Mouse (Mus musculus): Measurements from ENCODE around the gene Txnrd2.
A peak's percentile ranks its signal among the peaks of the same experiment; 100 is the strongest.

Gene Txnrd2

DNA sequence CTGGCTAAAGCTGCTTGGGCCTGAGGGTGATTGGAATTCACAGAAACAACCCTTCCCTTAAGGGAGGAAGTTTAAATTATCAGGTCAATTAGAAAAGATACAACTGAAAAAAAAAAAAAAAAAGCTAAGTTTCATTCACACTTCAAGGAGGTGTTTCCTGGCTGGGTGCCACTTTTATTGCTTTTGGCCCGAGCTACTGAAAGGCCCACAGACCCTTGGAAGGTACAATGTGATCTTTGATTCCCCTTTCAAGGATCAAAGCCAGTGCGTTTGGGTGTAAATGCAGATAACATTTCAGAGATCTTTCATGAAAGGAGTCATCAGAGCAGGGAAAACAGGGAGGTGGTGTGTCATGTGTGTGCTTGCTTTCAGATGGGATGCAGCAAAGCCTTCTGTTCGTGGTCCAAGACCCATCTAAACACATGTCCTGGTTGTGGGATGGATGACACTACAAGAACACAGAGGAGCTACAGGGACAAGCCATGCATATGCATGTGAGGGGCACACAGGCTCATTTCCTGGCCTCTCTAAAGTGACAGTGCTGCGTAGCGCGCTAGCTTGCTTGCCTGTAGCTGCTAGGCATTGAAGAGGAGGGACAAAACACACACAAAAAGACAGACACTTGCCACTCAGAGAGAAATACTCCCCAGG is 71.8 kb downstream of the Txnrd2 start:
- no peak for DNase-seq

DNA sequence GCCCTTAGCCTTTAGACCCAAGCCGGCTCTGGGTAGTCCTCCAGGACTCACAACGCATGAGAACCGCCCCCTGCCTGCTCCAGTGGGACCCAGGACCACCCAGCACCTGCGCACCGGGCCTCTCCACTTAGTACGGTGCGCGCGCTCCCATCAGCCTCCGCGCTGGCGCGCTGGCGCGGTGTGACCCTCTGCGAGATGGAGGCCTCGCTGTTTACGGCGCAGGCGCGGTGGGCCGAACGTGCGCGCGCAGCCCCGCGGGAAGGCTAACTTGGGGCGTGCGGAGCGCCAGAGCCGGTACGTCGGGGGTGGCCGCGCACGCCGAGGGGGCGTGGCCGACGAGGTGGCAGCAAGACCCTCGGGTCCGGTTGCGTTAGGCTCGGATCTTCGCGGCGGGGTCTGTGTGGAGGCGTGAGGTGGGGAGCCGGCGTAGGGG is 72.4 kb downstream of the Txnrd2 start, which contains the start of the genes Gnb1l and Rtl10:
Gene Gnb1l (plus strand): TSS at position 156 of the 433 bp plus-strand sequence.
Gene Rtl10 (plus strand): TSS at position 344 of the 433 bp plus-strand sequence.
- peak; percentile 98 for DNase-seq

DNA sequence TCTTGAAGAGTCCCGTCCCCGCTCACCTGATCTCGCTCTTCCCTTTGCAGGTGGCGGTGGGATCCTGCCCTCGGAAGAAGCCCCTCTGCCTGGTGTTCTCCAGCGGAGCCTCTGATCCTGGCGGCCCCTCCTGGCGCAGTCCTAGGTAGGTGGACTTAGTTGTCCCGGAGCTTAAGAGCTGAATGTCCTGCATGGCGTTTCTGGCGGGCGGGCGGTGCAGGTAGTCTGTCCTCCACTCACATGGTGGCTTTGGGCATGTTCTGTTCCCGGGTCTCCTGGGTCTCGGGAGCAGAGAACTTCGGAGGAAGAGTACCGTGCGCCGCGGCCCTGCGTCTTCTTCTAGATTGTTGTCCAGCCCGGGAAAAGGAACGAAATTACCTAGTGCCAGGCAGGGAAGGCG is 72.8 kb downstream of the Txnrd2 start:
- DNase-seq: no peak

DNA sequence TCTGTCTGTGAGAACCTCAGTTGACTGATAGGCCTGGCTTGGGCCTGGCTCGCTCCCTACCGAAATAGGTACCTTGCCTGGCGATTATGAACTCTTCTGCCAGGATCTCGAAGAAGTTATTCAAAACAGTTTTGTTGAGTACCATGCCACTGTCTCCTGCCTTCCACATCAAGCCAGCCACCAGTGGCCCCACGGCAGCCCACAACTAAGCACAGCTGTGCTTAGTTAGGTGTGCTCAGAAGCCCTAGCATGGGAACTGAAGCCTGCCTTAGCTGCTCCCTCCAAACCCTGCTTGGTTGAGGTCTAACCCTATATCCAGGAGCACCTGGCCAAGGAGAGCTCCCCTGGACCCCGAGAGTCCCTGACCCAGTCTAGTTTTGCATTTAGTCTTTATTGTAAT is 75.3 kb downstream of the Txnrd2 start:
- DNase-seq: no peak

DNA sequence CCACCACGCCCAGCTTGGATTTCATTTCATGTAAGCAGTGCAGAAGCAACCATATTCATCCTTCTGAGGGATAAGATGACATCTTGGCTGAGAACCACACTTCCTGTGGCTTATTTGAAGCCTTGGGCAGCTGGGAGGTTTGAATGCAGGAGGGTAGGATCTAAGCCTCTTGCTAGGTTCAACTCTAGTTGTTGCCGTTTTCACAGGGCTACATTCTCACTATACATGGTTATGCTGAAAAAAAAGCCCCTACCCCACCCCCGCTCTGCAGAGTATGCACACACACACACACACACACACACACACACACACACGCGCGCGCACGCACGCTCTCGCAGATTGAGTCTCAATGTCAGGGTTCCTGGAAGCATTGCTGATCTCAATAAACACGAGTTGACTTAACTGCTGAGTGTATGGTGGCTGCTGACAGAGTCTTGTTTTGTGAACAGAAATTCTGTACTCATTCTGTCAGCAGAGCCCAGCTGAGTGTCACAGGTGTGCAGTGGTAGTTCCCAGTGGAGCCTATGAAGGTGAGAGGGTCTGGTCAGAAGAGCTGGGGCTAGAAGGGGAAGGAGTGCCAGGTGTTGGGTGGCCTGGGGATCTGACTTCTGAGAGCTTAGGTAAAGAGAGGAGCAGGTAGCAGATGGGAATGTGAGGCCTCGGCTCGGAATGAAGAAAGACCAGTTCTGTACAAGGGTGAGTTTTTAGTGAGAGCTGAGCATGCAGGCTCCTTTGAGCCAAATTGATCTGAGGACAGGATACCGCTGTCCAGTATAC is 77.6 kb downstream of the Txnrd2 start:
- DNase-seq: no peak

DNA sequence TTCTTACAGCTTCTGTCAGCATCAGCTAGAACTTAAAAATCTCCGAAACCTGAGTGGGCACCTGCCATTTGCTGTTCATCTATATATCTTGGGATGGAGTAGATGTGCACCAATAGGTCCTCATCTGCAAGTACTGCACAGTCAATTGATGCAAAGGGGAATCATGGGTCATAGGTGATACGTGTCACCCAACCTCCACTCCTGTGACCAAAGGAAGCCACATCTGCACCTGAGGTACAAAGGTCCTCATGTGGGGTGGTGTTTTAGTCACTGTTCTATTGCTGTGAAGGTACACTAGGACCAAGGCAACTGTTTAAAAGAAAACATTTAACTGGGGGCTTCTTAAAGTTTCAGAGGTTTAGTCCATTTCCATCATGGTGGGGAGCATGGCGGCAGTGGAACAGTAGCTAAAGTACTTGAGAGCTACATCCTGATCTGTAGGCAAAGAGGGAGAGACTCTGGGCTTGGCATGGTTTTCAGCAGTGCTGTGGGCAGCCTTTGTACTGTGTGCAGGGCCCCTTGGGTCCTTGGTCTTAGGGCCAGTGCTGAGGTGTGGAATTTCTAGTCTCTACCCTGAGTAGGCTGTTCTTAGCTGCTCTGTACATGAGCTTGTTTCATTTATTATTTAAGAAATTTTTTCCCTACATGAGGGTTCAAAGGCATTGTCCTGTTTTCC is 80.5 kb downstream of the Txnrd2 start:
- no peak for DNase-seq

DNA sequence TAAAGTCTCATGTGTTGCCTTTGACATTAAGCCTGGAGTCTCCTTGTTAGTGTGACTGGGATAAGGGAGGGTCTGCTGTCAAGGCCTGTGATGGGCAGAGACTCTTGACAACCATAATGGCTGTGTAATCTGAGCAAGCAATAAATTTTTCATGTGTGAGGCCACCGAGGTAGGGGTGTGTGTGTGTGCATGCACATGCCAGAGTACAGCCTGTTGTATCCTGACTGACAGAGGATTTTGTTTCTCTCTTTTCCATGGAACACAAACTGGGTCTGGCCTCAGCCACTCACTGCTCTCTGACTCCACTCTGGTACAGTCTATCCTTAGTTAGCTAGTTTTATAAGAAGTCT is 81.0 kb downstream of the Txnrd2 start:
- DNase-seq: no peak

DNA sequence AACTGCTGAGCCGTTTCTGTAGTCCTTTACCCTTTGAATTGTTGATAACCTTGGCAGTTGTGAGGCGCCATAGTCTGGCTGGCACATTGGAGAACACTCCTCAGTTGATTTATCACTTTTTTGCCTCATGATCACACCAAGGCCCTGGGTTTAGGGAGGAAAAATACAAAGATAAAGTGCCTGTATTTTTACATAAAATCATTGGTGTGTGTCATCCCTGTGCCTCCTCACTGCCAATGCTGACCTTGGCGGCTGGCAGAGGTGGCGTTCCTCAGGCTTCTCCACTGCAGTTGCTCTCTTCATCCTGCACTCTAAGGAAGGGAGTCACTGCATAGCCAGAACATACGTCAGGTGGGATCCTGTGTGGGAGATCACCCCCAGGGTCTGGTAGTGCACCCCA is 85.6 kb downstream of the Txnrd2 start:
- no peak for DNase-seq

DNA sequence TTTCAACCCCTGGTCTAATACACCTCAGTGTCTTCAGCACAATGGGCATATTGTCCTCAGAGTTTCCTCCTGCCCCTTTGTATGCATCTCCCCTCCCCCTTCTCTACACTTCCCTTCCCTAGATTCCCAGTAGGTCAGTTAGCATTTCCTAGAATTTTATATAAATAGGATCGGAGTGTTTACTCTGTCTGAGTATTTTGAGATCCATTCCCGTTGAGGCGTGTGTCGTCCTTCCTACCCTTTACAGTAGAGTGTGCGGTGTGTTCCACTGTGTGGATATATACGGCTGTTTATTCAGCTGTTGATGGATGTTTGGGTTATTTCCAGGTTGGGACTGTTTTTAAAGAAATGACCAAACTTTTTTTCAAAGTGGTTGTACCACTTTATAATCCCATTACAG is 87.3 kb downstream of the Txnrd2 start:
- no peak for DNase-seq

DNA sequence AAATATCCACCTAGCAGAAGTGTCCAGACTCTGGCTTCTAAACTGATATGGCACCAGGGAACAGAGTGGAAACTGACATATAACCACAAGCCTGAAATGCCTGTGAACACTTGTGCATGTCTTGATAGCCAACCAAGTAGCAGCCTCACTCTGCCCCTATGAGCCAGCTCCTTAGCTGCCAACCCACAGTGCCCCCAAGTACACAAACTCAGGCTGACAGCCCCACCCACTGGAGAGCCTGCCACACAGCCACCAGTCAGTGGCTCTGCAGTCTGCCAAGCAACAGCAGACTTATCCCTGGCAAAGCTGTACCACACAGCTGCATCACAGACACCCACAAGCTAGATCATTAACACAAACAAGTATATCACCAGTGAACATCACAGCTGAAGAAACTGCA is 91.9 kb downstream of the Txnrd2 start:
- peak; percentile 25 for DNase-seq

DNA sequence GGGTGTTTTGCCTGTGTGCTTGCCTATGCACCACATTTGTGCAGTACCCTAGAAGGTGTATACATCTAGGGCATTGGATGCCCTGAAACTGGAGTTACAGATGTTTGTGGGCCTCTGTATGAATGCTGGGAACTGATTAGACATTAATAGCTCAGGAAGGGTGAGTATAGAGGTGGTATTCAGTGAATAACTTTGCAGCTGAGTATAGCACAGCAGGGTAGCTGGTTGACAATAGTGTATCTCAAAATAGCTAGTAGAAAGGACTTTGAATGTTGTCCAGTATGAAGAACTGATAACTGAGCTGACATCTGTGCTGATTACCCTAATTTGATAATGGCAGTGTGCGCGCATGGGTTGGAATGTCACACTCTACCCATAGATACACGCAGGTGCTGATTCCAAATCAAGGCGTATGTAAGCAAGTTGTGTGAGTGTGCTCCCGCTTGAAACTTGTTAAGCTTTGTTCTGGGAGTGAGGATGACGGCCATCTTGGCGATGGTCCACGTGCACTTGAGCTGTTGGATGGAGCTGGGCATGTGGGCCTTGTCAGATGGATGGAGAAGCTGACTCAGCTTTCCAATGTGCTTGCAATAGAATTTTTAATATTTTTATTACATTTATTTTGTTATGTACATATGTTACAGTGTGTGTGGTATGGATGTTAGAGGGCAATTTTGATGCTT is 97.5 kb downstream of the Txnrd2 start:
- DNase-seq: no peak

DNA sequence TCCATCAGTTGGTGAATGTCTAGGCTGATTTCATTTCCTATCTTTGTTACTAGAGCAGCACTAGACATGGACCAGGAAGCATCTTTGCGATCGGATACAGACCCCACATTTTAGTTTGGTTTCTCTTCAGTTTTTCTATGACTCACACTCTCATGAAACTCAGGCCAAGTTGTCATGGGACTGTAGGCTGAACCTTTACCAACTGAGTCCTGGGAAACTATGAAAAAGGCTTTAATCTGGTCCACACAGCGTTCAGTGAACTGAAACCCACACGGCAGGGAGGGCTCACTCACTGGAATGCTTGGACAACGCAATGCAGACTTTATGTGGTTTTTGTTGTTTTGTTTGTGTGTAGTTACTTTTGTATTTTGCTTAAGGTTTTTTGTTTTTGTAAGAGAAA is 102.5 kb downstream of the Txnrd2 start:
- DNase-seq: no peak
